Mouse (Mus musculus) embryonic facial prominence, embryonic 15.5 days (tissue): Measurements from ENCODE around the gene St3gal6. TPM values are rescaled to one million over a fixed set of nuclear protein-coding genes. Genes with fewer than 3 reads are reported as not detected.

Experiments used
- ATAC-seq: fragments of 200-750 bp; cut with Nextera tagmentation; 2 replicates; pipeline ENCODE4 v1.8.0; 2017; ENCODE audit warnings: low read depth, moderate TSS enrichment; ENCODE audit not compliant: insufficient number of reproducible peaks, low FRiP score, low TSS enrichment
- H3K27ac ChIP-seq: fragments of 300-500 bp; sonication (generic); replicated peaks from 2 replicates; pipeline ENCODE4 v1.5.1; 2015; ENCODE audit warnings: mild to moderate bottlenecking, inconsistent platforms
- H3K27me3 ChIP-seq: fragments of 300-500 bp; sonication (generic); 2 replicates; pipeline ENCODE4 v1.6.1; 2015; ENCODE audit warnings: inconsistent platforms
- H3K36me3 ChIP-seq: fragments of 300-500 bp; sonication (generic); 2 replicates; pipeline ENCODE4 v1.6.1; 2015; ENCODE audit warnings: mild to moderate bottlenecking, inconsistent platforms
- H3K4me1 ChIP-seq: fragments of 300-500 bp; sonication (generic); 2 replicates; pipeline ENCODE4 v1.6.1; 2015; ENCODE audit warnings: inconsistent platforms
- H3K4me2 ChIP-seq: fragments of 300-500 bp; sonication (generic); replicated peaks from 2 replicates; pipeline ENCODE4 v1.6.1; 2015; ENCODE audit warnings: mild to moderate bottlenecking, inconsistent platforms
- H3K4me3 ChIP-seq: fragments of 300-500 bp; sonication (generic); replicated peaks from 2 replicates; pipeline ENCODE4 v1.5.1; 2015; ENCODE audit warnings: mild to moderate bottlenecking, inconsistent platforms
- H3K9ac ChIP-seq: fragments of 300-500 bp; sonication (generic); 2 replicates; pipeline ENCODE4 v1.6.1; 2015; ENCODE audit warnings: inconsistent platforms
- H3K9me3 ChIP-seq: fragments of 300-500 bp; sonication (generic); replicated peaks from 2 replicates; pipeline ENCODE4 v1.6.1; 2016; ENCODE audit warnings: inconsistent platforms
- WGBS: fragments of 180-500 bp; shearing (Covaris S2); methylation state at CpG from one replicate; pipeline ENCODE4 v1.1.7; 2015; 5-methylcytosine and 5-hydroxymethylcytosine counted together
- polyA plus RNA-seq: library from polyadenylated mRNA; unstranded; fragments of >200 nt; fragmentation: Nextera tagmentation; extraction: Ambion mirVana; gene quantifications from 2 replicates; pipeline ENCODE4 v1.2.1, GENCODE M21; 2015

Gene St3gal6
- polyA plus RNA-seq, 1 experiment from 2014 or later: 17.6 TPM

GRCm38 (mm10) chr16:58534245-58535142 lies 10.5 kb upstream of the St3gal6 start:
- Histone ChIP-seq H3K27me3 (no peaks in the 10 kb centered on the region), H3K9me3 (no peaks in the 10 kb centered on the region), H3K4me1 (no peaks in the 10 kb centered on the region), H3K4me2 (no peak overlapping the region), H3K4me3 (no peak overlapping the region), H3K36me3 (no peaks in the 10 kb centered on the region), H3K9ac (no peak overlapping the region), H3K27ac (no peak overlapping the region)
- WGBS: 71% methylated on average over 7 of the region's 7 CpGs
- no peak for ATAC-seq

GRCm38 (mm10) chr16:58533742-58534141 lies 9.7 kb upstream of the St3gal6 start:
- WGBS: 68% methylated on average over 5 of the region's 5 CpGs
- no peak overlapping the region for H3K4me2 ChIP-seq
- ATAC-seq: no peak

GRCm38 (mm10) chr16:58533254-58533653 lies 9.2 kb upstream of the St3gal6 start:
- H3K27me3 ChIP-seq: no peaks in the 10 kb centered on the region
- H3K27ac ChIP-seq: no peak overlapping the region
- no peak overlapping the region for H3K4me2 ChIP-seq
- no peak for ATAC-seq
- H3K4me3 ChIP-seq: no peak overlapping the region
- no peaks in the 10 kb centered on the region for H3K9me3 ChIP-seq
- 96% methylated on average over 2 of the region's 2 CpGs for WGBS
- no peaks in the 10 kb centered on the region for H3K4me1 ChIP-seq
- H3K36me3 ChIP-seq: no peaks in the 10 kb centered on the region
- H3K9ac ChIP-seq: no peak overlapping the region

More at GRCm38 (mm10) chr16:58533742-58534141, 9.7 kb upstream of the St3gal6 start:
- Histone ChIP-seq H3K27me3 (no peaks in the 10 kb centered on the region), H3K36me3 (no peaks in the 10 kb centered on the region), H3K4me3 (no peak overlapping the region), H3K9ac (no peak overlapping the region), H3K4me1 (no peaks in the 10 kb centered on the region), H3K9me3 (no peaks in the 10 kb centered on the region), H3K27ac (no peak overlapping the region)

- H3K9me3 ChIP-seq: no peaks in the 10 kb centered on the region
- WGBS: 68% methylated on average over 3 of the region's 3 CpGs
- no peaks in the 10 kb centered on the region for H3K36me3 ChIP-seq
- H3K9ac ChIP-seq: no peak overlapping the region
- H3K4me3 ChIP-seq: no peak overlapping the region
- no peak overlapping the region for H3K4me2 ChIP-seq
- H3K27me3 ChIP-seq: no peaks in the 10 kb centered on the region
- H3K27ac ChIP-seq: no peak overlapping the region
- H3K4me1 ChIP-seq: no peaks in the 10 kb centered on the region
- no peak for ATAC-seq
Measured at GRCm38 (mm10) chr16:58532511-58532910, 8.5 kb upstream of the St3gal6 start.

GRCm38 (mm10) chr16:58527817-58528216 lies 3.8 kb upstream of the St3gal6 start:
- H3K4me2 ChIP-seq: no peak overlapping the region
- no peak overlapping the region for H3K4me3 ChIP-seq
- no peak for ATAC-seq
- 0 out of 2 replicates have a peak, but pooled peaks cover 3% of the 10 kb centered on the region for H3K4me1 ChIP-seq
- no peaks in the 10 kb centered on the region for H3K27me3 ChIP-seq
- H3K27ac ChIP-seq: no peak overlapping the region
- H3K9me3 ChIP-seq: no peaks in the 10 kb centered on the region
- 50% methylated on average over 5 of the region's 5 CpGs for WGBS
- no peak overlapping the region for H3K9ac ChIP-seq
- no peaks in the 10 kb centered on the region for H3K36me3 ChIP-seq

- 79% methylated on average over 6 of the region's 6 CpGs for WGBS
- Histone ChIP-seq H3K4me3 (no peak overlapping the region), H3K27ac (no peak overlapping the region), H3K9ac (no peak overlapping the region), H3K36me3 (no peaks in the 10 kb centered on the region), H3K4me2 (no peak overlapping the region), H3K27me3 (no peaks in the 10 kb centered on the region), H3K9me3 (no peaks in the 10 kb centered on the region), H3K4me1 (0 out of 2 replicates have a peak, but pooled peaks cover 6% of the 10 kb centered on the region)
- ATAC-seq: no peak
Measured at GRCm38 (mm10) chr16:58526729-58527128, 2.7 kb upstream of the St3gal6 start.

- H3K36me3 ChIP-seq: no peaks in the 10 kb centered on the region
- no peaks in the 10 kb centered on the region for H3K27me3 ChIP-seq
- no peak overlapping the region for H3K9ac ChIP-seq
- no peak overlapping the region for H3K4me3 ChIP-seq
- no peaks in the 10 kb centered on the region for H3K9me3 ChIP-seq
- H3K27ac ChIP-seq: no peak overlapping the region
- no peak for ATAC-seq
- H3K4me1 ChIP-seq: 0 out of 2 replicates have a peak, but pooled peaks cover 6% of the 10 kb centered on the region
- no peak overlapping the region for H3K4me2 ChIP-seq
Measured at GRCm38 (mm10) chr16:58525832-58526231, 1.8 kb upstream of the St3gal6 start.

GRCm38 (mm10) chr16:58523044-58523859 lies 791 bp downstream of the St3gal6 start:
- no peaks in the 10 kb centered on the region for H3K36me3 ChIP-seq
- peak overlapping the region; percentile 77 for H3K4me3 ChIP-seq
- H3K27ac ChIP-seq: peak overlapping the region; percentile 72
- H3K27me3 ChIP-seq: no peaks in the 10 kb centered on the region
- peak overlapping the region; percentile 62 for H3K9ac ChIP-seq
- under 1% methylated on average over 50 of the region's 58 CpGs for WGBS
- ATAC-seq: peak; percentile 85
- 0 out of 2 replicates have a peak, but pooled peaks cover 6% of the 10 kb centered on the region for H3K4me1 ChIP-seq
- H3K4me2 ChIP-seq: peak overlapping the region; percentile 91
- H3K9me3 ChIP-seq: no peaks in the 10 kb centered on the region

GRCm38 (mm10) chr16:58522677-58523043 lies 1.4 kb downstream of the St3gal6 start:
- WGBS: under 1% methylated on average over 16 of the region's 16 CpGs
- ATAC-seq: peak; percentile 41

GRCm38 (mm10) chr16:58521900-58522299 lies 2.1 kb downstream of the St3gal6 start:
- peak overlapping the region; percentile 77 for H3K4me3 ChIP-seq
- H3K9me3 ChIP-seq: no peaks in the 10 kb centered on the region
- no peaks in the 10 kb centered on the region for H3K27me3 ChIP-seq
- no peak for ATAC-seq
- WGBS: 42% methylated on average over 7 of the region's 7 CpGs
- H3K9ac ChIP-seq: no peak overlapping the region
- peak overlapping the region; percentile 91 for H3K4me2 ChIP-seq
- 0 out of 2 replicates have a peak, but pooled peaks cover 6% of the 10 kb centered on the region for H3K4me1 ChIP-seq
- H3K27ac ChIP-seq: no peak overlapping the region
- no peaks in the 10 kb centered on the region for H3K36me3 ChIP-seq

More at GRCm38 (mm10) chr16:58522677-58523043, 1.4 kb downstream of the St3gal6 start:
- Histone ChIP-seq H3K4me1 (0 out of 2 replicates have a peak, but pooled peaks cover 6% of the 10 kb centered on the region), H3K27me3 (no peaks in the 10 kb centered on the region), H3K36me3 (no peaks in the 10 kb centered on the region), H3K27ac (peak overlapping the region; percentile 72), H3K4me3 (peak overlapping the region; percentile 77), H3K9ac (peak overlapping the region; percentile 62), H3K4me2 (peak overlapping the region; percentile 91), H3K9me3 (no peaks in the 10 kb centered on the region)

- H3K4me1 ChIP-seq: 0 out of 2 replicates have a peak, but pooled peaks cover 6% of the 10 kb centered on the region
- no peaks in the 10 kb centered on the region for H3K36me3 ChIP-seq
- ATAC-seq: no peak
- H3K4me3 ChIP-seq: no peak overlapping the region
- no peak overlapping the region for H3K27ac ChIP-seq
- WGBS: 65% methylated on average over 4 of the region's 4 CpGs
- no peak overlapping the region for H3K4me2 ChIP-seq
- H3K27me3 ChIP-seq: no peaks in the 10 kb centered on the region
- H3K9me3 ChIP-seq: no peaks in the 10 kb centered on the region
- H3K9ac ChIP-seq: no peak overlapping the region
Measured at GRCm38 (mm10) chr16:58521182-58521581, 2.9 kb downstream of the St3gal6 start.
